Mouse (Mus musculus) layer of hippocampus, adult 18-20 months (tissue): ENCODE results near the gene Bcas3. TPM values are rescaled to one million over a fixed set of nuclear protein-coding genes. Genes with fewer than 3 reads are reported as not detected.
A peak's percentile ranks its signal among the peaks of the same experiment; 100 is the strongest.

Experiments used
- DNase-seq, 2 experiments: peaks; one replicate each; pipeline ENCODE4 v3.0.0; 2022; ENCODE audit warnings: low spot score in 2 of 2
- long read RNA-seq: library from polyadenylated mRNA; stranded (forward); transcript quantifications from one replicate; pipeline ENCODE4 v2.0.0, GENCODE M21; 2021
- total RNA-seq, 2 experiments: library from RNA; stranded (reverse); gene quantifications; 2 replicates each; pipeline ENCODE4 v1.2.3; 2021

Bcas3 gene
- 10 to 100 TPM; 70.0 to 78.5 TPM for total RNA-seq
- long read RNA-seq, partial matches to known transcripts: 2 of 5 reads
- long read RNA-seq, other reads (novel, unspliced or antisense): 2 of 5 reads

DNA sequence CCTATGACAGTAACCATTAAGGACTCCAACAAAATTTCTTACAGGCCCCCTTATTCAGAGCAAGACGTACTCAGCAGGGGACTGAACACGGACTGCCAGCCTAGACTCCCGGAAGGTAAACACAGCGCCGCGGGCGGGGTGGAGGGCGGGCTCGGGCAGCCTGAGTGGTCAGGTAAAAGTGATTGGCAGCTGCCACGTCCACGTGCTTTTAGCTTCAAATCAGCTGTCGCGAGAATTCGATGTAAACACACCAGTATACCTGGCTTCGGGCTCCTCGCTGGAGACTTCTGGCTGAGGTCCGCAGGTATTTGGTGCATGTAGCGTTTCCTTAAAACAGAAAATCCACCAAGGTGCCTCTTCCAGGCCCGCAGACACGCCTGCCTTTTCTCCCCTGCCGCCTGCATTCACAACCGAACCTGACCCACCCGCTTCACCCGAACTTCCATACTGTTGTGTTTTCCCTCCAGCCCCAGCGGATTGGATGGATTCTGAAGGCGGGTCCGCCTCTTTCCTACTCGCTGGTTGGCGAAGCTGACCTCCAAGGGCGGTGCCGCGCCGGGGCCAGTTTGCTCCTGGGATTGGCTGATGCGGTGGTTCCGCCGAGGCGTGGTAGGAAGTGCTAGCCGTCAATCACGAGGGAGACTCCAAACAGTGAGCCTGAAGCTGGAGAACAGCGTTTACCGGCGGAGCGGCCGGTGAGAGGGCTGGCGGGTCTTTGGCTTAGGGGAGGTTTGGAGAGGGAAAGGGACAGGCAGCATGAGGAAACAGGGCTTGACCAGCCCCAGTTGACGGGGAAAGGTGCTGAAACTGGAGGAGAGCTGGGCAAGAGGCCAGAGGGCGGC, at the start of gene Bcas3:
TSS of gene Bcas3 (plus strand) at position 629 of the 842 bp plus-strand sequence.
- DNase-seq: peak; percentile 99

DNA sequence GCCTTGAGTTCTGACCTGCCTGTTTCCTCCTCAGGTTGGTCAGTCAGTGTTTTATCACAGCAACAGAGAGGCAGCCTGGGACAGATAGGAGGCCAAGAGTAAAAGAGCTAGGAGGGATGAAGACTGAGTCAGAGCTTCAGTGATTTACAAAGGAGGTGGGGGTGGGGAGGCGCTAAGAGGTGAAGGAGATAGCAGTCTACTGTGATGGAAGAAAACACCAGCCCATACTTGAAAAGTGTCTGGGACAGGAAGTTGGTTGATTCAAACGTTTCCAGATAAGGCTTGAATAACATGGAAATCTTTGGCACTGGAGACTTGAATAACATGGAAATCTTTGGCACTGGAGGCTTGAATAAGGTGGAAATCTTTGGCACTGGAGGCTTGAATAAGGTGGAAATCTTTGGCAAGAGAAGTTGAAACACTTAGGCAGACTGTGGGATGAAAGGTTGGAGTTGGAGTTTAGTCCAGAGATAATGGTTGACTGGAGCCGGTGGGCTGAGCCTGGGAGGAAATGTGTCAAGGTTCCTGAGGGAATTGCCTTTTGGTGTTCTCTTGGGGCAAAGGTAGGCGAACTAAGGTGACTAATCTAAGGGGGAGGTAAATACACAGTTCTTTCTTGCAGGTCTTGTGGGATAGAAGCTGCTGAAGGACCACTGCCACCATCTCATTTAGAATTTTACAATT, 46.2 kb upstream of the Bcas3 start:
- no peak for DNase-seq

DNA sequence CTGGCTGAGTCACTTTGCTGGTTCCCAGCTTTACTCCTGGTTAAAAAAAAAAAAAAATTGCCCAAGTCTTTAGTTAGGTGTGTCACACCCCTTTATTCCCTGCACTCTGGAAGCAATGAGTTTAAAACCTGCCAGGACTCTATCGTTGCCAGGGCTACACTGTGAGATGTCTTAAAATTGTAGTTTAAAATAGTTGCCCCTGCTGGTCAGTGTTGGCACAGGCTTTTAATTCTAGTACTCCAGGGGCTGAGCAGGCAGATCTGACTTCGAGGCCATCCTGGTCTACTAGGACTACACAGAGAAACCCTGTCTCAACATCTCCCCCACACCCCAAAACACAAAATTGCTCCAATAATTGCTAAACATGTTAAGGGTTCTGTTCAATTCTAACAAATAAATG, 44.2 kb upstream of the Bcas3 start:
- DNase-seq: no peak

DNA sequence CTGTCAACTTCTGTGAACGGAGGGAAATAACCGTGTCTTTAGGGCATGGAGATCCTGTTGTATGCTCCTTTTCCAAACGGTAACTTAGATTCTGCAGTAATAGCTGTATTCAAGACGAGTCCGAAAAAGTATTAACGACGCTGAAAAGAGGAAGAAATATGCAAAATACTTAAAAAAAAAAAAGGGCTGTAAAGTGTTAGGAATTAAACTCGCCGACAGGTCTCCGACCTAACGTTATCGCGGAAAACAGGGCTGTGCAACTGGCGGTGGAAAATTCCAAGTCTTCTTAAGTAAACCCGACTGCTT, 42.6 kb upstream of the Bcas3 start:
- DNase-seq: no peak

DNA sequence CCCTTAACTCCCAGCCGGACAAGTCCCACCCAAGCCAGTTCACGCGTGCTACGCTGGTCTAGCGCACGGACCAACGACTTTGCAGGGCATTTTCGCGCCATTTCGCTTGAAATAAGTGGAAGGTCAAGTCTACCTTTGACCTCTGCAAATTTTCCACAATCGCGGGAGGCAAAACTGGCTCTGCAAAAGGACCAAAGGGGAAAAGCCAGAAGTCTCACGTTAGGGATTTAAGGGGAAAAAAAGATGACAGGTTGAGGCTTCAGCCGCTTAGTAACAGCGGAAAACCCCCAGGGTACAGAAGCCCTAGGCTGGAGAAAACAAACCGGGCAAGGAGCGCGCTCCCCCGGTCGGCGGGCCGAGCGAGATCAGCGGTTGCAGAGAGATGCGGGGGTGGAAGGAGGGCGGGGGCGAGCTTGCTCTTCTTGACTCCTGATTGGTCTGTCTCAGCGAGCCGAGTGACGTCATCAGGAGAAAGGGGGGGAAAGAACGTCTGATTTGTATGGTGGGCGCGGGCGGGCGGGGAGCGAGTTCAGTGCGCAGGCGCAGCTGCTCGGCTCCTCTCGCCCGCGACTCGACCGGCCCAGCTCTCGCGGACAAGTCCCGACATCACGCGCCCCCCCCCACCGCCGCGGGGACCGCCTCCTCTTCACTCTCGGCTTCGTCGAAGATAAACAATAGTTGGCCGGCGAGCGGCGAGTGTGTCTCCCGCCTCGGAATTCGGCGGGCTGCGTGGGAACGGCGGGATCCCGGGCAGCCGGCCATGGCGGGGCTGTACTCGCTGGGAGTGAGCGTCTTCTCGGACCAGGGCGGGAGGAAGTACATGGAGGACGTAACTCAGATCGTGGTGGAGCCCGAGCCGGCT, 42.0 kb upstream of the Bcas3 start, which contains the start of gene Ppm1d:
TSS of gene Ppm1d (plus strand) at position 532 of the 862 bp plus-strand sequence.
- DNase-seq: peak; percentile 92 to 98

DNA sequence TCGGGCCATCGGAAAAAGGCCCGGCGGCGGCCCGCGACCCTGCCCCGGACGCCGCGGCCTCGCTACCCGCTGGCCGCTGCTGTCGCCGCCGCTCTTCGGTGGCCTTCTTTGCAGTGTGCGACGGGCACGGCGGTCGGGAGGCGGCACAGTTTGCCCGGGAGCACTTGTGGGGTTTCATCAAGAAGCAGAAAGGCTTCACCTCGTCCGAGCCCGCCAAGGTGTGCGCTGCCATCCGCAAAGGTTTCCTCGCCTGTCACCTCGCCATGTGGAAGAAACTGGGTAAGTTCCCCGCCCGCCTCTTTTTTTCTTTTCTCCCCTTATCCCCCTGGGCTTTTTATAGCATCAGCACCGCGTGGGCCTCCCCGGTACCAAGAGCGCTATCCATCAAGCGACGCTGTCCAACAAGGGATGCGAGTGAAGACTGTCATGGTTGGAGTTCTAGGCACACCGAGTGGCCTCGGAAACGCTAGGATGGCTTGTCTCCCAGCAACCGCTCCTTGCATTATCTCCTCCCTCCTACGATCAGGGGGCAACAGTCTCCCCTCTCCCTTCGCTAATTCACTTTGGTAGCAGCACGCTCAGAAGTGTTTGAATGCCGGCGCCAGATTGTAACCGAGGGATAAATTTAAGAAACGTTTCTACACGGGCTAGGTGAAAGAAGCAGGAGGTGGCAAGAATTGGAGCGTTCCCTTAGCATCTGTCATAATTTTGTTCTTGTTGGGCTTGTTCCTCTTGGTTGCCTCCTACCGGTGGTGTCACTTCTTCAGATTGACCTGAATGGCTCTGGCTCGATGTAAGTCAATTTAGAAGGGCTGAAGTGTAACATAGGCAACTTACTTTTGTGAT, 41.1 kb upstream of the Bcas3 start:
- peak; percentile 19 to 47 for DNase-seq

DNA sequence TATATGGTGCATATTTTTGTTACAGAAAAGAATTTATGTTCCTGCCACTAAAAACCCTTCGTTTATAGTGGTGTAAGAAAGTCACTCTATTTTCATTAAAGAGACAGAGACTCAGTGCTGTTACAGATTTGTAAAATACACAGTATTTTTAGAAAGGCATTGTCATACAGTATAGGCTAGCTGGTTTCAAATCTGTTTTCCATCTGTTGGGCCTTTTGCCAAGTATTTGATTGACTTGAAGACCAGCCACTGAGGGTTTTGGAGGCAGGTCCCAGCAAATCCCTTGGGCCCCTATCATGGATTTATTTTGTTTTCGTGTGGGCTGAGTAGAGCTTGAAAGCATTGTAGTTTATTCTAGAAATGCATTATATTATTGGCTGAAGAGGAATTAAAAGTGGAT, 40.1 kb upstream of the Bcas3 start:
- peak; percentile 67 to 91 for DNase-seq

DNA sequence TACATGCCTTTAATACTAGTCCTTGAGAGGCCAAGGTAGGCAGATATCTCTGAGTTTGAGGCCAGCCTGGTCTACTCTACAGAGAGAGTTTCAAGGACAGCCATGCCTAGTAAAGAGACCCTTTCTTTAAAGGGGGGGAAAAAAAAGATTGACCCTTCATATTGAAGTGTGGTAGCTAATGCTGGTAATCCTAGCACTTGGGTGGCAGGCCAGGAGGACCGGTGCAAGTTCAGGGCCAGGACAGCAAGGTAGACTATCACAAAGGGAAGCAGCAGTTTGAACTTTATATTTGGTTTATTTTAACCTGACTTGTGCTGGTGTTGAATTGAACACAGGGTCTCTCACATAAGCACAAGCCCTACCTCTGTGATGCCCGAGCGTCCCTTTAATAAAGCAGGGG, 39.6 kb upstream of the Bcas3 start:
- DNase-seq: no peak

DNA sequence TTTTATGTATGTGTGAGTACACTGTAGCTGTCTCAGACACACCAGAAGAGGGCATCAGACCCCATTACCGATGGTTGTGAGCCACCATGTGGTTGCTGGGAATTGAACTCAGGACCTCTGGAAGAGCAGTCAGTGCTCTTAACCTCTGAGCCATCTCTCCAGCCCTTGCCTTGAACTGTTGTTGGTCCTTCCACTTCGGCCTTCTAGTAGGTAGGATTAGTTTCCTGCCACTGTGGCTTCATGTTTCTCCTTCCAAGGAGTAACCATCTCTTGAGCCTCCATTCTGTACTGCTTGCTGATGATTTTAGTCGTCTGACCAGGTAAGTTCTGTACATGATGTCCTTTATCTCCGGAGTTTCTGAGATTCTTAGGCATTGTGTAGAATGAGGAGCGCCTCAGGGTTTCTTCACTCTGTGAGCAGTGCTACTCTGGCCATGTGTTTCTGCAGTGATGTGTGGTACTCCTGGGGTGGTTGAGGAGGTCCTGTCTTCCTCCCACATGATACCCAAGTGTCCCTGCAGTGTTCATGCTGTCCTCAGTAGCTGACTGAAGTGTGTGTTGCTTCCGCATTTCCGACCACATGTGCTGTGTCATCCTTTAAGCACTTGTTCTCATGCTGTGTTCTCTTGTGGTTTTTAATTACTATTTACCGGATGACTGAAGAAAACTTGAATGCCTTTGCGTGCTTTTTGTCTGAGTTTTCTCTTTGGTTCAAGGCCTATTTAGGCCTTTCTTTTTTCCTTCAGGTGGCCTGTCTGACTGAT, 29.2 kb upstream of the Bcas3 start:
- DNase-seq: no peak

DNA sequence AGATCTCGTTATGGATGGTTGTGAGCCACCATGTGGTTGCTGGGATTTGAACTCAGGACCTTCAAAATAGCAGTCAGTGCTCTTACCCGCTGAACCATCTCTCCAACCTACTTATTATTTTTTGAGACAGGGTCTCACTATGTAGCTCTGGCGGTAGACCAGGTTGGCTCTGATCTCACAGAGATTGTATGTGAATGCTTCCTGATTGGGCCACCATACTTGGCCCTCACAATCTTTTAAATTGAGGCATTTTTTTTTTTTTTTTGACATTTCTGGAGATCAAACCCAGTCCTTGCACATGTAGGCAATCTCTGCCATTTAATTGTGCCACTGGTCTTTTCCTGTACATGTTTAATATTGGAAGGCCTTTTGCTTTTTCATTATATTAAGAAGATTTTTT, 24.2 kb upstream of the Bcas3 start:
- DNase-seq: no peak

DNA sequence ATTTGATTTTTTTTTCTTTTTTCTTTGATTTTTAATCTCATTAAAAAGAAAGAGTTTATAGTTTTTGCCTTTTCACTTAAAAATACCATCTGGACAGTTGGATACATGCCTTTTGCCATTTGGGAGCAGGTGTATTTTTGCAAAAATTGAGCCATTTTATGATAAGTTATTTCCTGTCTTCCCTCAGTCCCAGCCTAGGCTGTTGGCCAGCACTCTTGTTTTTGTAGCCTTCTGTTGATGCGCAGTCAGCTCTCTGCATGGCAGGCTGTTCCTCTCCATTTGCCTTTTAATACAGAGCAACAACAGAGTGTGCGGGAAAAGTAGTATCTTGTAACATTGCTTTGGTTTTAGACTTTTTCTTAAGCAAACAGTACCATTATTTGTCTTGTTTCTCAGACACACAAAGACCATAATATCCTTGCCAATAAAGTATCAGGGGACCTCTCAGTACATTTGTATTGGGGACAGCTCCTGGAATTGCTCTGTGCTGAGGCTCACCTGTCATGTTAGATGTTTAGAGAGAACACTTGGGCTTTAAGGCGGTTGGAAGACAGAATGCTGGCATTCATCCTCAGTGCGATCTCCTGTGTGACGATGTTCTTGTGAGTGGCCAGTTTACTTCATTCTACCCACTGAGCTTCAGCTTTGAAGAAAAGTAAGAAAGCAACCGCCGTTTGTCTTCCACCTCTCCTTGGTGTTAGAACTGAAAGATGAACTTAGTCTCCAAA, 23.6 kb upstream of the Bcas3 start:
- peak; percentile 79 to 88 for DNase-seq

DNA sequence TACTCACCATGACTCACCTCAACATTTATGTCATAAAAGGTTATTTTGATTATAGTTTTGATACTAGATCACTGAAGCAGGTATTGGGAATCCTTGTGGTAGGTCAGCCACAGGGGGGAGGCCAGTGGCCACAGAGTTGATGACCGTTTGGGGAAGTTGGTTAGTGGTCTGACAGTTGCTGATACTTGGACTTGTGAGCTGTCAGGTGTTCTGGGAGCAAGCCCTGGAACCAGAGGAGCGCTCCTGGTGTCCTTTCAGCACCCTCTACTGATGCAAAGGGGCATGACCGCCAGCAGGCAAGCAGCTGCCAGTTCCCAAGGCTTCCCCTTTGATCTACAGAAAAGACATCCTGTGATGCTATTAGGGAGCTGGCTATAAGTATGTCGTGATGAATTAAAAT, 18.2 kb upstream of the Bcas3 start:
- DNase-seq: peak in 1 of 2 experiments; percentile 21

DNA sequence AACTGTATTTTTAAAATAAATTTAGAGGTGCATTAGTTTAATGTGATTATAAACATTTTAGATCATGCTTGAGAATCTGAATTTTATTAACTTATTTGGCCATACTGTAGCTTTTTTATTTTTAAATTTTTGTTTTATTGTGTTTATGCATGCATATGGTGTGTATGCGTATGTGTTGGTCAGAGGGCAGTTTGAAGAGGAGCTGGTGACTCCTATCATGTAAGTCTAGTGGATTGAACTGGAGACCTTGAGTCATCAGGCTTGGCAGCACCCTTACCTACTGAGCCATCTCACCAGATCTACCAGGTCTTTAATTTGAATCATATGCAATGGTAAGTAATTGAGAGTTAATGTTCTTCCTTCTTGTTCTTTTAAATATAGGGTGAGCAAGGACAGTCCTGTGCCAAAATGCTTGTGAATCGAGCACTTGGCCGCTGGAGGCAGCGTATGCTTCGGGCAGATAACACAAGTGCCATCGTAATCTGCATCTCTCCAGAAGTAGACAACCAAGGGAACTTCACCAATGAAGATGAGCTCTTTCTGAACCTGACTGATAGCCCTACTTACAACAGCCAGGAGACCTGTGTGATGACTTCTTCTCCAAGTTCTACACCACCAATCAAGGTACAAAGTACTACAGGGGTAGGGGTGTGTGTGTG, 13.7 kb upstream of the Bcas3 start:
- no peak for DNase-seq

DNA sequence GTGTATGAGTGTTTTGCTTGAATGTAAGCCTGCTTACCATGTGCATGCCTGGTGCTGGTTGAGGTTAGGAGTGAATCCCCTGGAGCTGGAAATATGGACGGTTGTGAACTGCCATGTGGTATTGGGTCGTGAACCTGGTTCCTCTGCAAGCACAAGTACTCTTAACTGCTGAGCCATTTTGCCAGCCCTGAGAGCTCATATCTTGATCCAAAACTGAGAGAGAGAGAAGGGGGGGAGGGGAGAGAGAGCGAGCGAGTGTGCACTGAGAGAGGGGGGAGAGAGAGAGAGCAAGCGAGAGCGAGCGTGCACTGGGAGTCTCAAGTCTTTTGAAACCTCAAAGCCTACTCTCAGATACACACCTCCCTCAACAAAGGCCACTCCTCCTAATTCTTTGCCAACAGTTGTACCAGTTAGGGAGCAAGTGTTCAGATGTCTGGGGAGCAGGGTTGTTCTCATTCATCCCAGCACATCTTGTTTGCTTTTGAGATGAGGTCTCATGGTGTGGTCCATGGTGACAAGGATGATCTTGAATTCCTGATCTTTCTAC, 12.8 kb upstream of the Bcas3 start:
- DNase-seq: no peak

DNA sequence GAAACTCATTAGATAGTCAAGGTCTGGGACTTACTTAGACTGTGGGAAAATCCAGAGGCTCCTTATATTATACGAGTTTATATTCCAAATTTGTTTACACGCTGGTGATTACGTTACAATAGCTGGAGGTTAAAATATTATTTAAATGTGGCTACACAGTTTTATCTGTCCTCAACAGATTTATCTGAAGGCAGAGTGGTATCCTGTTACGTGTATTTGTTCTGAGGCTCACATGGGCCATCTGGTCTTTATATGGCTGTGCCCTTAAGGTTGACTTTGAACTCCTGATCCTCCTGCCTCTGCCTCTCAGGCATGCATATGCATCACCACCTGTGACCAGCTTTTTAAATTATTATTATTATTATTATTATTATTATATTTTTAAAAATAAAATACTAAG, 852 bp downstream of the Bcas3 start:
- DNase-seq: no peak

DNA sequence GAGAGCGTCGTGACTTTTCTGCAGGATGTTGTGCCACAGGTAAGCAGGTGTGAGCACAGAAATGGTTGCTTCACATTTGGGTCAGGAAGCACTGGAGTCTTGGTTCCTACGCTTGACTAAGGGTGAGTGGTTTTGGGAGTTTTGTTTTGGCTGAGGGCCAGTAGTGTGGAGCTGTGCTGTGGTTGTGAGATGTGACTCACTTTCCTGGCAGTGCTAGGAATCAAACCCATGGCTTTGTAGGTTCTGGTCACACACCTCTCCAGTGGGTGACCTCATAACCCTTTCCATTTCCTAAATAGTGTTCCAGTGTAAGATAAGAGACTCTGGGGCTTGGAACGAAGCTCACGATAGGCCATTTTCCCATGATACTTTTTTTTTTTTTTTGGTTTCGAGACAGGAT, 6.7 kb downstream of the Bcas3 start:
- DNase-seq: no peak

DNA sequence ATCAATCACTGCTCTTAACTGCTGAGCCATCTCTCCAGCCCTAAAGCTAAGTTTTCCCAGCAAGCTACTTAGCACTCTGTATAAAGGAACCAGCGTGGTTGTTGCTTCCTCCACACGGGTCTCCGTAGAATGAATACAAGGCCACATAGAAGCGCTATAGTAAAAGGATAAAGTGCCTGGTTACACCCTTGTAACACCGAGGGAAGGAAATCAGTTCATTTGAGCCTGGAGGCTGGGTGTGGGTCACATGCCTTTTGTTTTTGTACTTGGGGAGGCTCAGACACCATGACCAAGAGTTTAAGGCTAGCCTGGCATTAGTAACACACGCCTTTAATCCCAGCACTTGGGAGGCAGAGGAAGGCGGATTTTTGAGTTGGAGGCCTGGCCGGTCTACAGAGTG, 8.7 kb downstream of the Bcas3 start:
- no peak for DNase-seq

DNA sequence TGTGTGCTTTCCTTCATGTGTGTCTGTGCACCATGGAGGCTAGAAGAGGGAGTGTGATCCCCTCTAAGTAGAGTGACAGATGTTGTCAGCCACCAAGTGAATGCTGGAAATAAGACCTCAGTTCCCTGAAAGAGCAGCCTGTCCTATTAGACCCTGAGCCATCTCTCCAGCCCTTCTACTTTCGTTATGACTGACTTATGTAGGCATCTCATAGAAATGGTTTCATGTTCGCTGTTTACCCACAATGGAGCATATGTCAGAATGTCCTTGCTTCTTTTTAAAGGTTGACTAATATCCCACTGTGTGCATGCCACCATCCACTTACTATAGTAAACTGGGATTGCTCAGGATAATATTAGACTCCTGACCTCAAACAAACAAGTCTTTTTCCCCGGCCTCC, 13.2 kb downstream of the Bcas3 start:
- DNase-seq: no peak
